Mouse (Mus musculus): Measurements from ENCODE around the gene Ap1s1.

GRCm38 (mm10) chr5:136988420-136988819 is 57.5 kb downstream of the Ap1s1 start:
- TF ChIP-seq CTCF (IDR thresholded peaks at IDR 0.05; ENCODE audit: low read depth, low read length) (no peak), EP300 (IDR thresholded peaks at IDR 0.05; ENCODE audit: insufficient read depth, low read depth, low read length) (no peak)
